Mouse (Mus musculus): Measurements from ENCODE around the gene Cxcl16. TPM values are rescaled to one million over a fixed set of nuclear protein-coding genes. Genes with fewer than 3 reads are reported as not detected.
"Not testable (repeated sequence)": the region's sequence is repeated elsewhere in the genome, so short reads cannot be mapped to it uniquely, and the experiment has no call there.

Cxcl16 gene
- polyA plus RNA-seq, 1 experiment from 2014 or later, result 5.3 TPM

- H3K4me2 ChIP-seq; H3K4me1 ChIP-seq; ATAC-seq (ENCODE audit: insufficient number of reproducible peaks, low FRiP score, low TSS enrichment, low read depth); H3K27me3 ChIP-seq; H3K9me3 ChIP-seq; H3K27ac ChIP-seq; H3K36me3 ChIP-seq; H3K4me3 ChIP-seq; H3K9ac ChIP-seq: not testable (repeated sequence)
- WGBS, result 85% methylated on average over 5 of the region's 5 CpGs
Observed at GRCm38 (mm10) chr11:70473291-70473690, 13.5 kb upstream of the Cxcl16 start.

GRCm38 (mm10) chr11:70472716-70473115, 12.9 kb upstream of the Cxcl16 start:
- Histone ChIP-seq H3K36me3 (no peaks in the 10 kb centered on the region), H3K27ac (no peak overlapping the region), H3K27me3 (0 out of 2 replicates have a peak, but pooled peaks cover under 1% of the 10 kb centered on the region), H3K9ac (no peak overlapping the region), H3K9me3 (no peaks in the 10 kb centered on the region), H3K4me2 (no peak overlapping the region), H3K4me1 (no peaks in the 10 kb centered on the region), H3K4me3 (no peak overlapping the region)
- ATAC-seq (ENCODE audit: insufficient number of reproducible peaks, low FRiP score, low TSS enrichment, low read depth), result no peak

GRCm38 (mm10) chr11:70469764-70470163, 10.0 kb upstream of the Cxcl16 start:
- Histone ChIP-seq H3K4me1 (peaks cover 12% of the 10 kb centered on the region), H3K27me3 (0 out of 2 replicates have a peak, but pooled peaks cover 14% of the 10 kb centered on the region), H3K36me3 (no peaks in the 10 kb centered on the region), H3K4me2 (no peak overlapping the region), H3K27ac (no peak overlapping the region), H3K9me3 (no peaks in the 10 kb centered on the region), H3K4me3 (no peak overlapping the region), H3K9ac (no peak overlapping the region)
- 81% methylated on average over 3 of the region's 3 CpGs for WGBS
- no peak for ATAC-seq (ENCODE audit: insufficient number of reproducible peaks, low FRiP score, low TSS enrichment, low read depth)

GRCm38 (mm10) chr11:70467902-70468619, 8.3 kb upstream of the Cxcl16 start:
- Histone ChIP-seq H3K27ac (no peak overlapping the region), H3K36me3 (no peaks in the 10 kb centered on the region), H3K4me1 (peaks cover 12% of the 10 kb centered on the region), H3K4me3 (no peak overlapping the region), H3K4me2 (no peak overlapping the region), H3K27me3 (peaks cover 30% of the 10 kb centered on the region; the same call in 1 of the 2 replicates), H3K9me3 (no peaks in the 10 kb centered on the region), H3K9ac (no peak overlapping the region)
- WGBS, result 86% methylated on average over 5 of the region's 5 CpGs
- ATAC-seq (ENCODE audit: insufficient number of reproducible peaks, low FRiP score, low TSS enrichment, low read depth), result no peak

DNA sequence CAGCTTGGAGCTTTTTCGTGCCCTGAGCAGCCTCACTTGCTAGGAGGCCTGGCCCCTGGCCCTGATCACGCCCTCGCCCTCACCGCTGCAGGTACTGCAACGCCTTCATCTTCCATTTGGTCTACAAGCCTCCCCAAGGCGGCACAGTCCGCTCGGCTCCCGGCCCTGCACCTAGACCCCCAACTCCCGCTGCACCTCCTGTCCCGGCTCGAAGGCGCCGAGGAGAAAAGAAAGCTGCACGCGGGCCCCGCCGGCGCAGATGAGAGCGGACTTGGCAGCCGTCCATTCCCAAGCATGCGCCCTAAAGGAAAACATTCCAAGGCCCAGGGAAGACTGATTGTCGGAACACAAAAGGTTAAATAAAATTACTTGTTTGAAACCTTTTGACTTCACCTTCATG, 6.0 kb upstream of the Cxcl16 start:
- Histone ChIP-seq H3K36me3 (no peaks in the 10 kb centered on the region), H3K9ac (no peak overlapping the region), H3K4me2 (peak overlapping the region; percentile 64), H3K27ac (0 out of 2 replicates have a peak overlapping the region, but pooled peaks have one; percentile 61), H3K9me3 (no peaks in the 10 kb centered on the region), H3K4me3 (peak overlapping the region; percentile 33), H3K4me1 (peaks cover 12% of the 10 kb centered on the region), H3K27me3 (peaks cover 44% of the 10 kb centered on the region)
- WGBS, result 5% methylated on average over 23 of the region's 23 CpGs
- no peak for ATAC-seq (ENCODE audit: insufficient number of reproducible peaks, low FRiP score, low TSS enrichment, low read depth)

DNA sequence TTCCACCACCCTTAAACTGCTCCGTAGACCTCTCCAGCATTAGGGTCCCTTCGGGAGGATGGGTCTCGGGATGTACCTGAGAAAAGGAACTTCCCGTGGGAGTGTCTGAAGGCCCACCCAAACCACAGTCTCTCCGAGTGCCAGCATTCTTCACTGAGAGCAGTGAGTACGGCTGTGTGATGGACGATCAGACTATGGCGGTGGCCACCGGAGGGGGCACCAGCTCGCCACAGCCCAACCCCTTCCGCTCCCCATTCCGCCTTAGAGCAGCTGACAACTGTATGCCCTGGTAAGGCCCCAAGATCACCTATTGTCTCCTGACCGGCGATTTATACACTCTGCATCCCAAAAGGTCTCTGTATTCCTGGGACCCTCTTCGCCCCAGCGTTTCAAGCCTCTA, 5.4 kb upstream of the Cxcl16 start:
- no peak for ATAC-seq (ENCODE audit: insufficient number of reproducible peaks, low FRiP score, low TSS enrichment, low read depth)
- no peak overlapping the region for H3K27ac ChIP-seq

DNA sequence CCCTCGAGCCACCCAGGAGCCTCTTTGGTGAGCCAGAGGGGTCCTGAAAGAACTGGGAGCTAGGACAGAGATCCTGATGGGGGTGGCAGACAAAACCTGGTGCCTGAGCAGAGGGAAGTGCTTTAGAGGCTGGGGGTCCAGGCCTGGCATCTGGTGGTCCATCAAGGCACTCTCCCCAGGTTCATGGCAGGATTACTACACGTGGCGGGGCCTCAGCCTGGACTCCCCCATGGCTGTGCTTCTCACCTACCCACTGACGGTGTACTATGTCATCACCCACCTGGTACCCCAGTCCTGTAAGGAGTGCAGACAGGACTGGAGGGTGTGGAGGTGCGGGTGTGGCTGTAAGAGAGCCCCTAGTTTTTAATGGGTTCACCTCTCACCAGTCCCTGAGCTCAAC, 4.2 kb upstream of the Cxcl16 start:
- no peak overlapping the region for H3K9ac ChIP-seq
- H3K27me3 ChIP-seq, result peaks cover 57% of the 10 kb centered on the region
- H3K4me2 ChIP-seq, result no peak overlapping the region
- H3K9me3 ChIP-seq, result no peaks in the 10 kb centered on the region
- no peaks in the 10 kb centered on the region for H3K36me3 ChIP-seq
- WGBS, result 76% methylated on average over 5 of the region's 5 CpGs
- no peak overlapping the region for H3K27ac ChIP-seq
- H3K4me1 ChIP-seq, result peaks cover 23% of the 10 kb centered on the region
- no peak overlapping the region for H3K4me3 ChIP-seq
- no peak for ATAC-seq (ENCODE audit: insufficient number of reproducible peaks, low FRiP score, low TSS enrichment, low read depth)

More for the DNA sequence above, 5.4 kb upstream of the Cxcl16 start:
- Histone ChIP-seq H3K36me3 (no peaks in the 10 kb centered on the region), H3K4me1 (peaks cover 12% of the 10 kb centered on the region), H3K27me3 (peaks cover 50% of the 10 kb centered on the region), H3K9ac (no peak overlapping the region), H3K4me3 (peak overlapping the region; percentile 33; the same call in 1 of the 2 replicates), H3K9me3 (no peaks in the 10 kb centered on the region), H3K4me2 (peak overlapping the region; percentile 64)
- WGBS, result 31% methylated on average over 16 of the region's 16 CpGs

DNA sequence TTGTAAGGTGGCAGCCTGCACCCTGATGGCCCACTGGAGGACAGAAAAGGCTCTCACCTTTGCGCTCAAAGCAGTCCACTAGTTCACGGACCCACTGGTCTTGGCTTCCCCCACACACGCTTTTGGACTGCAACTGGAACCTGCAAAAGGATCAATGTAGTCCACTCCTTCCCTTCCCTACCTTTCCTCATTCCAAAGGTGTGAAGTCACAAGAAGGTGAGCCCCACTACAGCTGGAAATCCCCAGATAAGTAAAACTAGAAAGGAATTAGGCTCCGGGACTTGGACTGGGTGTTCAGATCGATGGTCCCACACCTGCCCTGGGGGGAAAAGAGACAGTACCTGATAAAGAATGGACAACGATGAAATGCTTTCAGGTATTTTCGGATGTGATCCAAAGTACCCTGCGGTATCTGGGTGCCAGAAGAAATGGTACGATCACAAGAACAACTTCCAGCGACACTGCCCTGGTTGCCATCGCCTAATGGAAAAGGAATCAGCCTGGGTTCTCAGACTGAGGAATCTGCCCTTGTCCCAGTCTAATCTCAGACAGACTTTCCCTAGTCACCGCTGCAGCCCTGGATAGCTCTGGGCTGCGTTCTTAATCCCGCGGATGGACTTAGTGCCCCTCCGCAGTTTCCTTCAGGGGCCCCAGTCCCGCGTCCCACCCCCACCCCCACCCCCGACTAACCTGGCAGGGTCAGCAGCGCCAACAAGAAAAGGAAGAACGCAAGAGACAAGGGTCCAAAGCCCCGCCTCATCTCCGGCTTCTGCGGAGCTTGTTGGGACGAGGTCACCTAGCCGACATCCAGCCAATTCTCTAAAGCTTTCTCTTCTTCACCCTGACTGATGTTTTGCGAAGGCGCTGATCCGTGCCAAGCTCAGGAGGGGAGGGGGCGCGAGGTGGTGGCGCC, 840 bp downstream of the Cxcl16 start, which contains the start of gene Zmynd15:
Zmynd15 (plus strand) TSS at position 746 of the 913 bp plus-strand sequence.
- H3K4me1 ChIP-seq, result peaks cover 15% of the 10 kb centered on the region
- H3K36me3 ChIP-seq, result peaks cover 5% of the 10 kb centered on the region; the same call in 1 of the 2 replicates
- H3K9ac ChIP-seq, result peak within 1 kb of the TSS; percentile 56
- no peak within 1 kb of the TSS for H3K27ac ChIP-seq
- peaks cover 40% of the 10 kb centered on the region for H3K27me3 ChIP-seq
- WGBS, result 16% methylated on average over 29 of the region's 32 CpGs
- H3K4me3 ChIP-seq, result peak within 1 kb of the TSS; percentile 56
- H3K9me3 ChIP-seq, result no peaks in the 10 kb centered on the region
- peak within 1 kb of the TSS; percentile 91 for H3K4me2 ChIP-seq
- ATAC-seq (ENCODE audit: insufficient number of reproducible peaks, low FRiP score, low TSS enrichment, low read depth), result no peak

- H3K4me1 ChIP-seq, result peaks cover 16% of the 10 kb centered on the region; the same call in 1 of the 2 replicates
- H3K9ac ChIP-seq, result no peak overlapping the region
- WGBS, result 85% methylated on average over 9 of the region's 9 CpGs
- peaks cover under 1% of the 10 kb centered on the region for H3K27me3 ChIP-seq
- H3K9me3 ChIP-seq, result no peaks in the 10 kb centered on the region
- H3K36me3 ChIP-seq, result peaks cover 13% of the 10 kb centered on the region
- H3K4me2 ChIP-seq, result no peak overlapping the region
- ATAC-seq (ENCODE audit: insufficient number of reproducible peaks, low FRiP score, low TSS enrichment, low read depth), result no peak
- no peak overlapping the region for H3K27ac ChIP-seq
- H3K4me3 ChIP-seq, result no peak overlapping the region
Observed at GRCm38 (mm10) chr11:70453261-70454044, 6.3 kb downstream of the Cxcl16 start.

GRCm38 (mm10) chr11:70451797-70452498, 7.8 kb downstream of the Cxcl16 start, which contains the start of gene Med11:
Gene Med11 (plus strand): TSS chr11:70451919.
- H3K4me1 ChIP-seq, result peaks cover 16% of the 10 kb centered on the region; the same call in 1 of the 2 replicates
- no peaks in the 10 kb centered on the region for H3K27me3 ChIP-seq
- H3K9ac ChIP-seq, result peak within 1 kb of the TSS; percentile 80
- peak within 1 kb of the TSS; percentile 69 for H3K4me2 ChIP-seq
- peaks cover 13% of the 10 kb centered on the region for H3K36me3 ChIP-seq
- peak; percentile 99 for ATAC-seq (ENCODE audit: insufficient number of reproducible peaks, low FRiP score, low TSS enrichment, low read depth)
- under 1% methylated on average over 45 of the region's 46 CpGs for WGBS
- peak within 1 kb of the TSS; percentile 99 for H3K27ac ChIP-seq
- no peaks in the 10 kb centered on the region for H3K9me3 ChIP-seq
- H3K4me3 ChIP-seq, result peak within 1 kb of the TSS; percentile 74

GRCm38 (mm10) chr11:70450926-70451325, 8.9 kb downstream of the Cxcl16 start:
- Histone ChIP-seq H3K27me3 (no peaks in the 10 kb centered on the region), H3K9ac (no peak overlapping the region), H3K4me3 (no peak overlapping the region), H3K9me3 (no peaks in the 10 kb centered on the region), H3K27ac (no peak overlapping the region), H3K36me3 (peaks cover 13% of the 10 kb centered on the region), H3K4me2 (no peak overlapping the region), H3K4me1 (peaks cover 16% of the 10 kb centered on the region; the same call in 1 of the 2 replicates)
- no peak for ATAC-seq (ENCODE audit: insufficient number of reproducible peaks, low FRiP score, low TSS enrichment, low read depth)
- 81% methylated on average over 2 of the region's 2 CpGs for whole genome bisulfite sequencing
